Mouse (Mus musculus): ENCODE measurements around the gene Irak2.
A peak's percentile ranks its signal among the peaks of the same experiment; 100 is the strongest.

Irak2 gene

DNA sequence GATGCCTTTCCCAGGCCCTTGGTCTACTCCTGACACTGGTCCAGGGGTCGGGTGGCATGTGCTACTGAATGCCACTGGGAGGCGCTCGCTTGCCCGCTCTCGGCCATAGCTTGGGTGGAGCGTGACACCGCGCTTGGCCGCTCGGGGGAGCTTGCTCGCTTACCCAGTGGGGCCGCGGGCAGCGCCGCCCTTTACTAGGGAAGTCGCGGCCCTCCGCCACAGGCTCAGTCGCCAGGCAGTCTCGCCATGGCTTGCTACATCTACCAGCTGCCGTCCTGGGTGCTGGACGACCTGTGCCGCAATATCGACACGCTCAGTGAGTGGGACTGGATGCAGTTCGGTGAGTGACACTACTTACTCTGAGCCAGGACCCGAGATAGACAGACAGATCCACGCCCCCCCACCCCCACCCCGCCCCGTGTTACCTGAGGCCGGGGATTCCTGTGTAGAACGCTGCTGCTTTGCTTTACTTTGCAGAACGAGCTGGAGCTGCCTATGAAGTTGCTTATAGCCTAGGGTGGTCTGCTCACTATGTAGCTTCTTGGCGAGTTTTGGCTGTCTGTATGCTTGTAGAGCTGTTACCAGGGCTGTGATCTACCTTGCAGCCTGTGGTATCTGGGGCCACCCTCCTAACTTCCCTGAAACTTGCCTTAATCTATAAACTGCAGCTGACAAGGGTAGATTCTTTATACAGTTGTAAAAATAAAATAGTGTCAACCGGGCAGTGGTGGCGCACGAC, at the start of gene Irak2:
Gene Irak2 (plus strand): TSS at position 166 of the 739 bp plus-strand sequence.
- DNase-seq (ENCODE audit: low spot score) = peak; percentile 90

DNA sequence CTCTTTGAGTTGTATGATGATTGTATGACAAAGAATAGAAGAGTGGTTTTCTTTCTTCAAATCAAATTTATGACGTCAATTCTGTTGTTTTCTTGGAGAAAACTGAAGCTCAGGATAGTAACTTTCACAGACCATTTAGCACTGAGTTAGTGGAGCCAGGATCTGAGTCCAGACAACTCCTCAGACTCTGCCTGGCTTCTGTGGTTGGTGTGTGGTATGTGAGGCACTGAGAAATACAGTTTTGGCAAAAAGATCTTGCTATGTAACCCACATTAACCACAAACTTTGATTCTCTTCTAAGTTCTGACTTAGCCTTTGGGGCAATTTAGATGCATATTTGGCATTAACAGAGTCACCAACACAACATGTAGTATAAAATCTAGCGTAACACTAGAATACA, 45.6 kb upstream of the Irak2 start:
- DNase-seq (ENCODE audit: low spot score) = no peak

- no peak for DNase-seq (ENCODE audit: low spot score)
These were observed 40.3 kb upstream of the Irak2 start for GRCm38 (mm10) chr6:113597945-113598344.

DNA sequence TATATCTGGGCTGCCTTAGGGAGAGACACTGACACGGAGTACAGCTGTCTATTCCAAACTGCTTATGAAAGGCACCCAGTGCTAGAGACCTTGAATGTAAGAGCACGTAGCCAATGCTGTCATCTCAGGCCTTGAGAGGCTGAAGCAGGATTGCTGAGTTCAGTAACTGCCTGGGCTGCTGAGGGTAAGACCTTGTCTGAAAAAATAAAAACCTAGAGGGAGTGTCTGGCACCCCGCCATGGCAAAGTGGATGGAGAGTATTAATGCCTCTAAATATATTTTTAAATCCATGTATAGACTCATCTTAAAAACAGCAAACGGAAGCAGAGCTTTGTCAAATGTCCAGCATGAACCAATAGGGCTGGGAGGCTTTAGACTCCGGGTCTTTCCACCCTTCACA, 38.4 kb upstream of the Irak2 start:
- peak; percentile 60 for DNase-seq (ENCODE audit: low spot score)

GRCm38 (mm10) chr6:113600543-113601139, 37.6 kb upstream of the Irak2 start, which contains the start of gene Fancd2os:
Gene Fancd2os (minus strand): TSS chr6:113600715.
- no peak for DNase-seq (ENCODE audit: low spot score)

DNA sequence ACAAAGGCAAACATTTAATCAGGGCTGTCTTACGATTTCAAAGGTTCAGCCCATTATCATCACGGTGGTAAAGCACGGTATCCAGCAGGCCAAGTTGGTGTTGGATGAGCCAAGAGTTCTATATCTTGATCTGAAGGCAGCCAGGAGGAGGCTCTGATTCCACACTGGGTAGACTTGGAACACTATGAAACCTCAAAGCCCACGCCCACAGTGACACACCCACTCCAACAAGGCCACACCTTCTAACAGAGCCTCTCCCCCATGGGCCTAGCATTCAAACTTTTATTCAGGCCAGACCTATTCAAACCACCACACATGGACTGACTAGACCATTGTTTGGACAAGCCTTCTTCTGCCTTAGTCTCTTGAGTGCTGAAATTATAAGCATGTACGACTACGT, 35.4 kb upstream of the Irak2 start:
- DNase-seq (ENCODE audit: low spot score) = no peak

GRCm38 (mm10) chr6:113603993-113604392, 34.3 kb upstream of the Irak2 start:
- DNase-seq (ENCODE audit: low spot score) = no peak

DNA sequence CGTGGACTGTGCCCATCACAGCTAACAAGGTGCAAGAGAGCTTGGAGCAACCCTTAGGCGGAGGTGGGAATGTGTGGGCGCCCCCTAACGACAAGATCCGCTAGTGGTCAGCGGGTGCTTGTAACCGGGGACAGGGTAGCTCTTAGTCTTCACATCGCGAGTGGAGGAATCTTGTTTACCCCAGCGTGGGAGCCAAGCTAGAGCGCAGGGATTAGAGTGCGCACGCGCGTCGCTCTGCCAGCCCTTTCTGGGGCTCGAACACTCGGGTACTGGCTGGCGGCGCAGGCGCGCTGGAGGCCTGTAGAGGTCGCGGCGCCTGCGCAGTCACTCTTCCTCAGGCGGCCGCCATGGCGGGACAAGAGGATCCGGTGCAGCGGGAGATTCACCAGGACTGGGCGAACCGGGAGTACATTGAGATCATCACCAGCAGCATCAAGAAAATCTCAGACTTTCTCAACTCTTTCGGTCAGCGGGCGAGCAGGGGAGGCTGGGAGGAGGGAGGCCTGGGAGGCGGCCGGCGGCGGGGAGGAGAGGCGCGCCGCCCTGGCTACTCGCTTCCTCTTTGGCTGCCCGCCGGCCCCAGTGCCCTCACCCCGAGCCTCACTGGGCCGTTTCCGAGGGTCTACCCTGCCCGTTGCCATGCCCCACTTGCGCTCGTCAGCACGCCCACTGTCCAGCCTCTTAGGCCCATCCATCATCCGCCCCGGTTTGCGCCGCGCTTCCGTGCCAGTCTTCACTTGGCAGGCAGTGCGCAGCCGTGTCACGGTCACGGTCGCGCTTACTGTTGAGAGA, 33.6 kb upstream of the Irak2 start, which contains the start of gene Brk1:
Gene Brk1 (plus strand): TSS at position 341 of the 792 bp plus-strand sequence.
- peak; percentile 91 for DNase-seq (ENCODE audit: low spot score)

- DNase-seq (ENCODE audit: low spot score) = no peak
These were observed 33.1 kb upstream of the Irak2 start for GRCm38 (mm10) chr6:113605224-113605545.

DNA sequence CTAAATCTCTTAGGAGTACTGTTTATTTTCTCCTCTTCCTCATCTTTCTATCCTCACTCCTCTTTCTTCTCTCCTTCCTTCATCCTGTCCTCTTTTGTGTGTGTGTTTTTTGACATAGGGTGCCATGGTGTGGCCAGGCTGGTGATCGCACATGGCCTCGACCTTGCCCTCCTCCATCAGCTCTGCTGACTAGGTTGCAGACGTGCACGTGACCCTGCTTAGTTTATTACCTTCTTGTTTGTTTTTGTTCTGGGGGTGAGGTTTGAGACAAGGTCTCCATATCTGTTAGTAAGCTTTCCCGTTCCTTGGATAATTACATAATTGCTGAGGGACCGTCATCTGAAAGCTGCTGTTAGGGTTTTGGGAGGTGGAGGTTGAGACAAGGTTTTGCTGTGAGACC, 29.4 kb upstream of the Irak2 start:
- no peak for DNase-seq (ENCODE audit: low spot score)

DNA sequence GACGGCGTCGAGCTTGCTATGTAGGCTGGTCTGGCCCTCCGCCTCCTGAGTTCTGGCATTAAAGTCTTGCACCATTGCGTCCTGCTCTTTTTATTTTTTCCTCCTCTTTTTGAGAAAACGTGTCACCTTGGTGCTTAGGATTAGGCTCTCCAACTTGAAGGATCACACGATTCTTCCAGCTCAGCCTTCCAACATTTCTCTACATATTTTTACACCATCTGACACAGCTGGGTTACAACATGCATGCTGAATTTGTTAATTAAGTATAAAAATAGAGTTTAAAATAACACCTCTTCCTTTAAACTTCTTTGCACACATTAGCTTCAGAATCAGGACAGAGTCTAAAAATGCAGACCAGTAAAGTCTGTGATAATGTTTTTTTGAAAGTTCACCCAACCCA, 29.0 kb upstream of the Irak2 start:
- DNase-seq (ENCODE audit: low spot score) = no peak

DNA sequence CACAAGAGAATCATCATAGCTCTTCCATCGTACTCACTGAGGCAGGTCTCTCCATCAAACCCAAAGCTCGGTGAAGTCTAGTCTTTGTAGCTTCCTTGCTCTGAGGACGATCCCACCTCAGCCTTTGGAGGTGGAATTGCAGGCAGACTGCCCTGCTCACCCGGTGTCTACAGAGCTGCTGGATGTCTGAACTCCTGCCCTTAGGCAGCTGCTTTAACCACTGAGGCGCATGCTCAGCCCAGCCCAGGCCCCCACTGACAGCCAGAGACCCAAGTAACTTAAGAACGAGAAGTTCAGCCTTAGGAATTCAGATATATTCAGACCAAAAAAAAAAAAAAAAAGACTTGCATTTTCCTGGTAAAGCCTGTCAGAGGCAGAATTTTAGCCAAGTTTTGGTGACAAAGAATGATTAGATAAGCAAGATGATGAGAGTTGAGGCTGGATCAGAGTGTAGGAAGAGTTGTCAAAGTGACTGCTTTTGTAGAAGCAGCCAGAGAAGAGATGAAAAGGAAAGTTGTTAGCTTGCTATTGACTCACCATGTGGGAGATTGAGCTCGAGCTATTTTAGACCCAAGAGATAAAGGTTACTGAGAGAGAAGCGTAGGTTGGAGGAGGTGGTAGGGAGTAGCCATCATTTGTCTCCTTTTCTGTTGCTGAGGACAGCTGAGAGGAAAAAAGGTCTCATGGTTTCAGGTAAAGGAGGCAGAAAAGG, 25.9 kb upstream of the Irak2 start:
- DNase-seq (ENCODE audit: low spot score) = peak; percentile 47

DNA sequence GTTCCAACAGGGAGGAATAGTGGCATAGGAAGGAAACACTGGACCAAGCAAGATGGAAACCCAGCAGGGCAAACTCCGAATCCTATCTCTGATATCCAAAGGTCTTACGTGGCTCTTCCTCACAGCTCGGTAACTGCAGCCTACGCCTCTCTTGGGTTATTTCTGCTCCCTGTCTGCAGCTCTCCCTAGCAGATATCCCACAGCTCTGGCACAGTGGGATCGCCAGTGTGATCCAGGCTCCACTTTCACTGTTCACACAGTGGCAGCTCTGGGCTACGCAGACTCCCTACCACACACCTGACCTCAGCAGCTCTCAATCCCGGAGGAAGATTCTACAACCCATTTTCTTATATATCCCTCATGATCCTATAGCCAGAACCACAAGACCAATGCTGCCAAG, 24.1 kb upstream of the Irak2 start:
- DNase-seq (ENCODE audit: low spot score) = no peak

DNA sequence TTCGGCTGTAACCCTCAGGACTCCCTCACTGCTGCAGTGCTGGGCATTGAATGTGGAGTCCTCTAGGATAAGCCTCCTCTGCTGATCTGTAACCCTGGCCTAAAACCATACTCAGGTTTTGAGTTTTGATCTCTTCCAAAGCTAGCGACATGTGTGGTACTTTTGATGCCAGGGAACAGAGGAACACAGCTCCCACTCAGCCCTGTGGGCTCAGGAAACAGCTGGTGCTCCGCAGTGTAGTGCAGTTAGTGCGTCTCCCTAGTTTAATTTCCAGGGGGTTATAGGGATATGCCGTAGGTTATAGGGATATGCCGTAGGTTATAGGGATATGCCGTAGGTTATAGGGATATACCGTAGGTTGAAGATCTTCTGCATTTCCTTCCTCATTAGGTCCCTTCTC, 23.3 kb upstream of the Irak2 start:
- no peak for DNase-seq (ENCODE audit: low spot score)

DNA sequence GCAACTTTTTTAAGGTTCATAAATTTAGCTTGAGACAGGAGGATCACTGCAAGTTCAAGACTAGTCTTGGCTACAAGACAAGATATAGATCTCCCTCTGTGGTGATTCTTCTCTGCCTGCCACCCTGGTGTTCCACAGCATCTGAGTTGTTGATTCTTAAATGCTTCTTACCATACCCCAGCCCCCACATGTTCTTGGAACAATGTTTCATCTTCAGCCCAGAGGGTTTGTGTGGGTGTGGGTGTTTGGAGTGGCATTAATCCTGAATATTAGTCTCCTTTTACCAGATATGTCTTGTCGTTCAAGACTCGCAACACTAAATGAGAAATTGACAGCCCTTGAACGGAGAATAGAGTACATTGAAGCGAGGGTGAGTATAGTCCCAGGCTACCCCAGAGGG, 22.8 kb upstream of the Irak2 start:
- DNase-seq (ENCODE audit: low spot score) = peak; percentile 68

- DNase-seq (ENCODE audit: low spot score) = no peak
These were observed 14.9 kb upstream of the Irak2 start for GRCm38 (mm10) chr6:113623386-113623785.

- peak; percentile 91 for DNase-seq (ENCODE audit: low spot score)
These were observed 14.1 kb upstream of the Irak2 start, which contains the start of gene Vhl for GRCm38 (mm10) chr6:113623941-113624751. Gene Vhl (plus strand): TSS chr6:113623959.

- DNase-seq (ENCODE audit: low spot score) = no peak
These were observed 13.1 kb upstream of the Irak2 start for GRCm38 (mm10) chr6:113624989-113625770.

- no peak for DNase-seq (ENCODE audit: low spot score)
These were observed 7.9 kb upstream of the Irak2 start for GRCm38 (mm10) chr6:113630322-113630721.

DNA sequence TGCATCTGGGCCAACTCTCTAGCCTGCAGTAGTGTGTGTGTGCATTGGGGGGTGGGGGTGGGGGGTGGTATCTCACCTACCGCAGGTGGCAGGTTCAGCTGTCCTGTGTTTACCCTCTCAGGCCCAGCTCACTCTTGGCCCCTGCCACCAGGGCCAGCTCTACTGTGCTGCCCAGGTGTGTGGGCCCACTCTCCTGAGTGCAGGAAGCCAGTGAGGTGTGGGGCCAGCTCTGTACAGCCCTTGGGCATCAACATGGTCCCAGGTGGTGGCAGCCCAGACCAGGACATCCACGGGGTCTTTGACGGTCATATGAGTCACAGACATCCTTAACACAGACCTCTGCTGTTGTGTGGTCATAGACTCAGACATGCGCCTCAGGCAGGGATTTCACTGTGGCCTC, 5.4 kb upstream of the Irak2 start:
- no peak for DNase-seq (ENCODE audit: low spot score)

DNA sequence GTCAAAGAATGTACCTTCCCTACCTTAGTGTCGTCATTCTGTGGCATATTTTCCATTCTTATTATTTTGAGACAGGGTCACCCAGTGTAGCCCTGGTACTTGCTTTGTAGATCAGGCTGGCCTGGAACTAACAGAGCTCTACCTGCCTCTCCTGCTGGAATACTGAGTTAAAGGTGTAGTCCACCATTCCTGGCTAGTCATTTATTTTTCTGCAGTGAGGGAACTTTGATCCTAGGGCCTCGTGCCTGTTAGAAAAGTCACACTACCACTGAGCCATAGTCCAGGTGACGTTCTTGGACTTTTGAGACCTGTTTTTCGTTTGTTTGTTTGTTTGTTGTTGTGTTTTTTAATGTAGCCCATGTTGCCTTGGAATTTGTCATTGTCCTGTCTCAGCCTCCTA, 934 bp downstream of the Irak2 start:
- DNase-seq (ENCODE audit: low spot score) = no peak

All from testis, postnatal 14 days (tissue).